Mouse (Mus musculus) forebrain, embryonic 11.5 days (tissue): Measurements from ENCODE around the gene Srsf4. TPM values are rescaled to one million over a fixed set of nuclear protein-coding genes. Genes with fewer than 3 reads are reported as not detected.
A peak's percentile ranks its signal among the peaks of the same experiment; 100 is the strongest.

ENCODE experiments used
- ATAC-seq: fragments of 200-750 bp; cut with Nextera tagmentation; replicated peaks from 2 replicates; pipeline ENCODE4 v1.8.0; 2017; ENCODE audit warnings: moderate TSS enrichment; ENCODE audit not compliant: low FRiP score
- DNase-seq: peaks from one replicate; pipeline ENCODE4 v3.0.0-alpha.2; 2017; ENCODE audit warnings: low spot score
- H3K27ac ChIP-seq: fragments of 300-500 bp; sonication (generic); 2 replicates; pipeline ENCODE4 v1.5.1; 2014; ENCODE audit warnings: low read depth, low read length
- H3K27me3 ChIP-seq: fragments of 300-500 bp; sonication (generic); 2 replicates; pipeline ENCODE4 v1.6.1; 2014; ENCODE audit warnings: mild to moderate bottlenecking, low read length, mixed read lengths; ENCODE audit not compliant: control insufficient read depth, insufficient read depth
- H3K36me3 ChIP-seq: fragments of 300-500 bp; sonication (generic); 2 replicates; pipeline ENCODE4 v1.6.1; 2014; ENCODE audit warnings: mild to moderate bottlenecking, low read length, moderate library complexity, mixed read lengths; ENCODE audit not compliant: control insufficient read depth, insufficient read depth
- H3K4me1 ChIP-seq: fragments of 300-500 bp; sonication (generic); replicated peaks from 2 replicates; pipeline ENCODE4 v1.6.1; 2014; ENCODE audit warnings: low read length, mixed read lengths; ENCODE audit not compliant: control insufficient read depth, insufficient read depth
- H3K4me2 ChIP-seq: fragments of 300-500 bp; sonication (generic); 2 replicates; pipeline ENCODE4 v1.6.1; 2014; ENCODE audit warnings: low read depth, mild to moderate bottlenecking, low read length, moderate library complexity, mixed read lengths; ENCODE audit not compliant: severe bottlenecking
- H3K4me3 ChIP-seq: fragments of 300-500 bp; sonication (generic); 2 replicates; pipeline ENCODE4 v1.5.1; 2014; ENCODE audit warnings: low read depth, low read length
- H3K9ac ChIP-seq: fragments of 300-500 bp; sonication (generic); 2 replicates; pipeline ENCODE4 v1.6.1; 2014; ENCODE audit warnings: low read length
- H3K9me3 ChIP-seq: fragments of 300-500 bp; sonication (generic); 2 replicates; pipeline ENCODE4 v1.6.1; 2016; ENCODE audit warnings: low read length, mixed read lengths; ENCODE audit not compliant: control insufficient read depth
- WGBS: fragments of 180-500 bp; shearing (Covaris S2); extraction: QIAGEN DNeasy Blood & Tissue Kit; methylation state at CpG from one replicate; pipeline ENCODE4 v1.1.7; 2014; 5-methylcytosine and 5-hydroxymethylcytosine counted together
- polyA plus RNA-seq: library from polyadenylated mRNA; unstranded; fragments of >200 nt; fragmentation: Nextera tagmentation; extraction: Ambion mirVana; gene quantifications from 2 replicates; pipeline ENCODE4 v1.2.1, GENCODE M21; 2014

Srsf4 gene
- polyA plus RNA-seq, 1 experiment from 2014 or later, result 191 TPM

DNA sequence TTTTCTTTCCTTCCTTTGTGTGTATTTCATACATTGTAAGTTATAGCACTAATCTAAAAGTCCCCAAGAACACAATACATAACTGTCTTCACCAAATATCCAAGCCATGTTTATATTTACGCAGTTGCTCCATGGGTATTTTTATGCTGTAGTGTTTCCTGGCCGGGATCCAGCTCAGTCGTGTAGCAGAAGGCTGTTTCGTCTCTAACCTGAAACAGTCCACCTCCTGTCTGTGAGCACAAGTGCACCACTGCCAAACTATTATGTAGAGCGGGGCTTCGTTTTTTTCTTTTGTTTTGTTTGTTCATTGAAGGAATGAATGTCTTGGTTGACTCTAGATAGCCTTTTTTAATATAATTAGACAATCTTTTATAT, 25.8 kb downstream of the Srsf4 start:
- H3K9me3 ChIP-seq, result no peaks in the 10 kb centered on the region
- peaks cover 33% of the 10 kb centered on the region for H3K36me3 ChIP-seq
- no peak overlapping the region for H3K27ac ChIP-seq
- H3K4me1 ChIP-seq, result 0 out of 2 replicates have a peak, but pooled peaks cover 1% of the 10 kb centered on the region
- H3K9ac ChIP-seq, result no peak overlapping the region
- DNase-seq, result no peak
- H3K27me3 ChIP-seq, result no peaks in the 10 kb centered on the region
- WGBS, result 91% methylated on average over 6 of the region's 6 CpGs
- no peak overlapping the region for H3K4me2 ChIP-seq
- H3K4me3 ChIP-seq, result no peak overlapping the region
- ATAC-seq, result no peak

DNA sequence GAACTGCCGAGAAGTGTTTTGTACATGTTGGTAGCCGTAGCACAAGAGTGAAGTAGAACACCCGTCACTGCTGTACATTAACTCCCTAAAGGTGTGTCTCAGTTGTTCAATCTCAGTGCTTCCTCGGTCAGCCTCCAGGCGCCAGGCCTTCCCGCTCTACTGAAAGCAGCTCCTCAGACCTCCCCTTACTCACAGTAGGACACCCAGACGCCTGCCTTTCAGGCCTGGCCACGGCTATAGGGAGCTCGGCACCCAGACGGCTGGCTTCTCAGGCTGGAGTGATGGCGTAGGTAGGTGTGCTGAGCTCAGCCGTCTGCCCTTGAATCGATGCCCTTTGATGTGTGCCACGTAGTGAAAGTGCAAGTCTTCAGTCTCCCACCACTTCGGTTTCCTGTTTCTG, 27.7 kb downstream of the Srsf4 start:
- no peak overlapping the region for H3K27ac ChIP-seq
- 0 out of 2 replicates have a peak, but pooled peaks cover 1% of the 10 kb centered on the region for H3K4me1 ChIP-seq
- H3K9ac ChIP-seq, result no peak overlapping the region
- H3K27me3 ChIP-seq, result no peaks in the 10 kb centered on the region
- WGBS, result 93% methylated on average over 15 of the region's 15 CpGs
- H3K4me2 ChIP-seq, result no peak overlapping the region
- DNase-seq (no peak), ATAC-seq (no peak)
- no peaks in the 10 kb centered on the region for H3K9me3 ChIP-seq
- H3K36me3 ChIP-seq, result peaks cover 29% of the 10 kb centered on the region
- no peak overlapping the region for H3K4me3 ChIP-seq

- no peaks in the 10 kb centered on the region for H3K9me3 ChIP-seq
- H3K36me3 ChIP-seq, result peaks cover 16% of the 10 kb centered on the region
- 0 out of 2 replicates have a peak, but pooled peaks cover 1% of the 10 kb centered on the region for H3K4me1 ChIP-seq
- H3K27me3 ChIP-seq, result no peaks in the 10 kb centered on the region
- 59% methylated on average over 8 of the region's 8 CpGs for WGBS
- ATAC-seq (0 out of 2 replicates have a peak, but pooled peaks have one; percentile 36), DNase-seq (no peak)
- H3K4me3 ChIP-seq, result no peak overlapping the region
- no peak overlapping the region for H3K27ac ChIP-seq
- no peak overlapping the region for H3K9ac ChIP-seq
- H3K4me2 ChIP-seq, result no peak overlapping the region
Observed at GRCm38 (mm10) chr4:131904478-131904877, 31.1 kb downstream of the Srsf4 start.

DNA sequence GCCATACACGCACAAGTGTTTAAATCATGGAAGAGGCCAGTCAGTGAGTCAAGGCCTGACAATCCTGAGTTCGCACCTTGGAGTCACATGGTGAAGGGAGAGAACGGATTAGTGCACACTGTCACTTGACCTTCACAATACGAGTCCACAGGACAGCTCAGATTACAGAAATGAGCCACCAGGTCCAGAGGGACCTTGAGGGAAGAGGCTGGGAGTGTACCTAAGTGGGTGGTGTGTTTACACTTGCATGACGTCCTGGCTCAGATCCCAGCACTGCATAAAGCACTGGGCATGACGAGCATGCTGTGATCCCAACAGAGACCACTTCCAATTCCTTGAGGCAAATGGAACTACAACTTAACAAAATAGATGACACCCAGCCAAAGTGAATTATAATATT, 33.0 kb downstream of the Srsf4 start:
- Histone ChIP-seq H3K9ac (no peak overlapping the region), H3K27ac (no peak overlapping the region), H3K27me3 (no peaks in the 10 kb centered on the region), H3K9me3 (no peaks in the 10 kb centered on the region), H3K4me1 (peaks cover 8% of the 10 kb centered on the region), H3K4me3 (no peak overlapping the region), H3K36me3 (no peaks in the 10 kb centered on the region; the same call in 1 of the 2 replicates), H3K4me2 (no peak overlapping the region)
- WGBS, result 86% methylated on average over 6 of the region's 6 CpGs
- DNase-seq (no peak), ATAC-seq (no peak)

- no peaks in the 10 kb centered on the region for H3K36me3 ChIP-seq
- ATAC-seq, result no peak
- no peak overlapping the region for H3K27ac ChIP-seq
- H3K4me1 ChIP-seq, result peaks cover 6% of the 10 kb centered on the region
- no peak overlapping the region for H3K9ac ChIP-seq
- H3K4me2 ChIP-seq, result no peak overlapping the region
- DNase-seq, result no peak
- peaks cover 2% of the 10 kb centered on the region; the same call in 1 of the 2 replicates for H3K27me3 ChIP-seq
- H3K9me3 ChIP-seq, result no peaks in the 10 kb centered on the region
- H3K4me3 ChIP-seq, result no peak overlapping the region
- 91% methylated on average over 3 of the region's 3 CpGs for WGBS
Observed at GRCm38 (mm10) chr4:131907912-131908311, 34.5 kb downstream of the Srsf4 start.

GRCm38 (mm10) chr4:131910237-131910994, 37.0 kb downstream of the Srsf4 start:
- no peak for DNase-seq

GRCm38 (mm10) chr4:131911521-131911920, 38.1 kb downstream of the Srsf4 start:
- Histone ChIP-seq H3K4me1 (peaks cover 19% of the 10 kb centered on the region), H3K27me3 (peaks cover 31% of the 10 kb centered on the region)
- WGBS, result 46% methylated on average over 5 of the region's 5 CpGs

More at GRCm38 (mm10) chr4:131910237-131910994, 37.0 kb downstream of the Srsf4 start:
- no peak; the same call in 1 of the 2 replicates for ATAC-seq
- H3K9me3 ChIP-seq, result no peaks in the 10 kb centered on the region
- H3K4me2 ChIP-seq, result 0 out of 2 replicates have a peak overlapping the region, but pooled peaks have one; percentile 9
- 28% methylated on average over 18 of the region's 21 CpGs for WGBS
- no peaks in the 10 kb centered on the region for H3K36me3 ChIP-seq
- H3K4me3 ChIP-seq, result no peak overlapping the region
- H3K9ac ChIP-seq, result no peak overlapping the region
- H3K4me1 ChIP-seq, result peaks cover 12% of the 10 kb centered on the region
- H3K27ac ChIP-seq, result no peak overlapping the region
- H3K27me3 ChIP-seq, result peaks cover 20% of the 10 kb centered on the region

GRCm38 (mm10) chr4:131913526-131913925, 40.1 kb downstream of the Srsf4 start:
- WGBS, result 56% methylated on average over 10 of the region's 10 CpGs
- Histone ChIP-seq H3K36me3 (no peaks in the 10 kb centered on the region), H3K4me3 (no peak overlapping the region), H3K27ac (no peak overlapping the region), H3K27me3 (peaks cover 49% of the 10 kb centered on the region), H3K9ac (no peak overlapping the region), H3K9me3 (no peaks in the 10 kb centered on the region), H3K4me1 (peaks cover 19% of the 10 kb centered on the region), H3K4me2 (no peak overlapping the region)
- ATAC-seq (no peak), DNase-seq (no peak)

More at GRCm38 (mm10) chr4:131911521-131911920, 38.1 kb downstream of the Srsf4 start:
- no peak overlapping the region for H3K4me3 ChIP-seq
- no peaks in the 10 kb centered on the region for H3K9me3 ChIP-seq
- ATAC-seq, result no peak
- no peak for DNase-seq
- no peaks in the 10 kb centered on the region for H3K36me3 ChIP-seq
- no peak overlapping the region for H3K27ac ChIP-seq
- no peak overlapping the region for H3K4me2 ChIP-seq
- no peak overlapping the region for H3K9ac ChIP-seq
